Mouse (Mus musculus): ENCODE data around the gene Cdk2ap2.
A peak's percentile ranks its signal among the peaks of the same experiment; 100 is the strongest.

Cdk2ap2 gene

GRCm38 (mm10) chr19:4093772-4094171 is 3.2 kb upstream of the Cdk2ap2 start:
- no peak for DNase-seq (ENCODE audit: low read depth, low spot score)

DNA sequence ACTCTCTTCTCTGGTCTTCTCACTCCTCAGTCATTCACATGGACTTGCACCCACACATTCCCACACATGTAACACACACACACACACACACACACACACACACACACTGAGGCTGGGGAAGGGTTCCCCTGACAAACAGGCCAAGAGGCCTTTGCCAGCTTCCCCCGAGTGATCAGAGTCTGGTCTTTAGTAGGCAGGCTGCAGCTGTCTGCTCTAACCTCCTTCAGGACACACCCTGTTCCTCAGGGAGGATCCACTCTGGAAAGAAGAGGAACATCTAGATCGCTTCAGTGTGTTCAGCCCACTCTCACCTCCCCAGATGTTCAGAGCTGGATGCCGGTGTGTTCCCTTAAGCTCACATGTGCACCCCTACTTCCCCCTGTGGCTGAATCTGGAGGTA is 2.6 kb upstream of the Cdk2ap2 start:
- no peak for DNase-seq (ENCODE audit: low read depth, low spot score)

- DNase-seq (ENCODE audit: low read depth, low spot score), result no peak
These were observed 2.1 kb upstream of the Cdk2ap2 start for GRCm38 (mm10) chr19:4094774-4095303.

GRCm38 (mm10) chr19:4095802-4096201 is 1.2 kb upstream of the Cdk2ap2 start:
- DNase-seq (ENCODE audit: low read depth, low spot score), result no peak

- DNase-seq (ENCODE audit: low read depth, low spot score), result peak; percentile 35
These were observed 451 bp downstream of the Cdk2ap2 start for GRCm38 (mm10) chr19:4097441-4097825.

- DNase-seq (ENCODE audit: low read depth, low spot score), result no peak
These were observed 1.4 kb downstream of the Cdk2ap2 start for GRCm38 (mm10) chr19:4098426-4098825.

- DNase-seq (ENCODE audit: low read depth, low spot score), result peak; percentile 71
These were observed 2.1 kb downstream of the Cdk2ap2 start for GRCm38 (mm10) chr19:4099056-4099455.

- DNase-seq (ENCODE audit: low read depth, low spot score), result no peak
These were observed 3.1 kb downstream of the Cdk2ap2 start, which contains the start of gene Pitpnm1 for GRCm38 (mm10) chr19:4099837-4100717. Gene Pitpnm1, plus strand, starts transcription at chr19:4099998.

DNA sequence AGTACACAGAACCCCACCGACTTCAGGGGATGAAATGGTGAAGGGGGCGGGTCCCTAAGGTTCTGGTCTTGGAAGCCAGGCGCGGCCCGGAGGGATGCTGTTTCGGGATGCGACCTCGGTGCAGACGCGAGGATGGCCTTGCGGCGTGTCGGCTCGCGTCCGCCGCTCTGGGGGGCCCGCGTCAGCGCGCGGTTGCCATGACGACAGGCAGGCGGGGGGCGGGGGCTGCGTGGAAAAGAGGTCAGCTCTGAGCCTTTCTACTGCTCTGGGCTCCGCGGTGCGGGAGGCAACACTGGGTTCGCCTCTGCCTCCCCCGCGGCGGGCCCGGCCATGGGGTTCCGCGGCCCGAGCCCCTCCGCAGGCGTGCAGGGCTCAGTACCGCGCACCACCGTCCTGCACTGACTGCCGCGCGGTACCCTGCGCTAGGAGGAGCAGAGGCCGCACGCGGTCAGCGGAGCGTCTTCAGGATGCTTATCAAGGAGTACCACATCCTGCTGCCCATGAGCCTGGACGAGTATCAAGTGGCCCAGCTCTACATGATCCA is 3.8 kb downstream of the Cdk2ap2 start:
- DNase-seq (ENCODE audit: low read depth, low spot score), result peak; percentile 16

GRCm38 (mm10) chr19:4101466-4101865 is 4.5 kb downstream of the Cdk2ap2 start:
- DNase-seq (ENCODE audit: low read depth, low spot score), result no peak

GRCm38 (mm10) chr19:4102049-4102448 is 5.1 kb downstream of the Cdk2ap2 start:
- DNase-seq (ENCODE audit: low read depth, low spot score), result no peak

GRCm38 (mm10) chr19:4102626-4103025 is 5.6 kb downstream of the Cdk2ap2 start:
- DNase-seq (ENCODE audit: low read depth, low spot score), result no peak

- DNase-seq (ENCODE audit: low read depth, low spot score), result no peak
These were observed 6.3 kb downstream of the Cdk2ap2 start for GRCm38 (mm10) chr19:4103294-4103693.

DNA sequence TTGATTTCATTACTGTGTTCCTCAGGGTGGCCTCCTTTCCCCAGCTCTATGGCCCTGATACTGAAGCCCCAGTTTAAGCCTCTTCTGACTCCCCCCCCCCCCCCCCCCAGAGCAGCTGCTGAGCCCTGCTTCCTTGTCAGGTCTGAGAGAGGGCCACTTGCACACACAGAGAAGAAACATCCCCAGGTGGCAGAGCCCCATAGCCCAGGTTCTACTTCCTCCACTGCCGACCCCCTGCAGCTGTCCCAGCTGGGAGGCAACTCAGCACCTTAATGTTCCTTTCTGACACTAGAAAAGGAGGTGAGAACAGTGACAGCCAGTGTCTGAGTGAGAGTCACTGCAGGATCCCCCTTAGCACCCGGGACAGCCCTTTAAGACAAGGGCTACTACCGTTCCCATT is 6.8 kb downstream of the Cdk2ap2 start:
- DNase-seq (ENCODE audit: low read depth, low spot score), result no peak

GRCm38 (mm10) chr19:4104675-4105194 is 7.8 kb downstream of the Cdk2ap2 start:
- DNase-seq (ENCODE audit: low read depth, low spot score), result no peak

GRCm38 (mm10) chr19:4106654-4107053 is 9.7 kb downstream of the Cdk2ap2 start:
- DNase-seq (ENCODE audit: low read depth, low spot score), result no peak

- no peak for DNase-seq (ENCODE audit: low read depth, low spot score)
These were observed 11.6 kb downstream of the Cdk2ap2 start for GRCm38 (mm10) chr19:4108535-4108934.

- DNase-seq (ENCODE audit: low read depth, low spot score), result no peak
These were observed 15.3 kb downstream of the Cdk2ap2 start for GRCm38 (mm10) chr19:4112063-4112960.

DNA sequence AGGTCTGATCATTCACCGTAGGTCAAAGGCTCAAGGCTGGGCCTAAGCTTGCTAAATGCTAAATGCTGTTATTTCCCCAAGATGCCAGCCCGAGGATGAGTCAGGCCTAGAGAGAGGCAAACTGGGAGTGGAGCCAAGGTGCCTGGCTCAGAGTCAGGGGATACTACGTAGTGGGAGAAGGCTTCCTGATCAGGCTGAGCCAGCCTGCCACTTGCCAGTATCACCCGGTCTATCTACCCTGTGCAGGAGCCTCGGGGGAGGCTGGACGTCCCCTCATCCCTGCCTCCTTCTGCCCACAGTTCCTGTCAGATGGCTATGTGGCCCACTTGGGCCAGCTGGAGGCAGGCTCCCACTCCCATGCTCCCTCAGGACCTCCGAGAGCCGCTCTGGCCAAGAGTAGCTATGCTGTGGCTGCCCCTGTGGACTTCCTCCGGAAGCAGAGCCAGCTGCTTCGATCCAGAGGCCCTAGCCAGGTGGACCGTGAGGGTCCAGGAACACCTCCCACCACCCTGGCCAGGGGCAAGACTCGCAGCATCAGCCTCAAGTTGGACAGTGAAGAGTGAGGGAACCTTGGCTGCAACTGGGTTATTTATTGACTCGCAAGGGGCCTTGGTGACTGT is 16.3 kb downstream of the Cdk2ap2 start:
- no peak for DNase-seq (ENCODE audit: low read depth, low spot score)

DNA sequence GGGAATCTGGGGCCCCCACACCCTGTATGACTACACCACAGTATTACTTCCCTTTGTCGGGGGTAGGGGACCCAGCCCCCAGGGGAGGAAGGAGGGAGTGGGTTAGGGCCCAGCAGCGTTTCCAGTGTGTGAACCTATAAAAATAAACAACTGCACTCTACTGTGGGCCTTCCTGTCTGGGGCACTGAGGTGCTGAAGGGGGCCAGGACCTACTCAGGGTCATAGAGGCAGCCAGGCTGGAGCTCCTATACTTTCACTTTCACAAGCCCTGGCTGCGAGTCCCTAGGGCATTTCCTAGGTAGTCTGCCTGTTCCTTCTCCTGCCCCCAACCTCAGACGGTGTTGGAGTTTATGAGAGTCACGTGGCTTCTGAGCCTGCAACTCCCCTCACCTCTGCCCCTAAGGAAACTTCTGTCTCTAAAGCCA is 16.8 kb downstream of the Cdk2ap2 start:
- DNase-seq (ENCODE audit: low read depth, low spot score), result no peak

GRCm38 (mm10) chr19:4114551-4114950 is 17.6 kb downstream of the Cdk2ap2 start:
- DNase-seq (ENCODE audit: low read depth, low spot score), result no peak

All from telencephalon, adult 2 months (tissue).